Mouse (Mus musculus): Measurements from ENCODE around the gene Terb2.

GRCm38 (mm10) chr2:122243671-122244131, 57.6 kb downstream of the Terb2 start:
- TF ChIP-seq CTCF (IDR thresholded peaks at IDR 0.05; ENCODE audit: low read depth) (peak; percentile 94), EP300 (optimal IDR thresholded peaks at IDR 0.05) (no peak)
